Mouse (Mus musculus) liver, adult 2 months (tissue): ENCODE results near the gene Iqgap2.

Source experiments
- CTCF ChIP-seq: fragments of 200-500 bp; IDR thresholded peaks from 2 replicates; pipeline ENCODE4 v1.5.1; 2011; ENCODE audit warnings: low read depth, low read length, control low read depth
- POLR2A ChIP-seq: fragments of 200-500 bp; IDR thresholded peaks from 2 replicates; pipeline ENCODE4 v1.6.1; 2011; ENCODE audit warnings: low read length, control low read depth; ENCODE audit not compliant: insufficient read depth; ENCODE audit errors: extremely low read depth

- no peak for TF ChIP-seq CTCF
- TF ChIP-seq POLR2A: no peak
Observed at GRCm38 (mm10) chr13:95832712-95833111, 59.0 kb downstream of the Iqgap2 start.
